Mouse (Mus musculus): ENCODE data around the gene Gm13279. TPM values are rescaled to one million over a fixed set of nuclear protein-coding genes. Genes with fewer than 3 reads are reported as not detected.
"Not testable (repeated sequence)": the region's sequence is repeated elsewhere in the genome, so short reads cannot be mapped to it uniquely, and the experiment has no call there.

The Gm13279 gene
- total and polyA plus RNA-seq, 3 experiments, result not detected

GRCm38 (mm10) chr4:88756581-88757513 lies 40.4 kb upstream of the Gm13279 start:
- DNase-seq (ENCODE audit: low read depth, low spot score), result peak; percentile 75
- H3K27me3 ChIP-seq (ENCODE audit: control insufficient read depth in 1 of 2, insufficient read depth in 2 of 2, low read length in 2 of 2); H3K9ac ChIP-seq (ENCODE audit: control insufficient read depth, low read depth, low read length, poor library complexity, severe bottlenecking); H3K9me3 ChIP-seq (replicated peaks; ENCODE audit: insufficient read depth, low read length); H3K4me3 ChIP-seq (ENCODE audit: control insufficient read depth in 1 of 2, insufficient read depth in 1 of 2, low read depth in 2 of 2, low read length in 2 of 2); H3K27ac ChIP-seq (ENCODE audit: control insufficient read depth, low read depth, low read length); H3K79me2 ChIP-seq (ENCODE audit: control insufficient read depth, insufficient read depth, low read length, poor library complexity); H3K36me3 ChIP-seq (ENCODE audit: control insufficient read depth in 1 of 2, insufficient read depth in 2 of 2, low read length in 2 of 2); H3K4me1 ChIP-seq (ENCODE audit: control insufficient read depth in 1 of 2, insufficient read depth in 2 of 2, low read length in 2 of 2): not testable (repeated sequence)
- TF ChIP-seq ZMIZ1 (IDR thresholded peaks at IDR 0.05; ENCODE audit: low read depth, low read length), result 0 out of 2 replicates have a peak, but pooled peaks have one; percentile 68

DNA sequence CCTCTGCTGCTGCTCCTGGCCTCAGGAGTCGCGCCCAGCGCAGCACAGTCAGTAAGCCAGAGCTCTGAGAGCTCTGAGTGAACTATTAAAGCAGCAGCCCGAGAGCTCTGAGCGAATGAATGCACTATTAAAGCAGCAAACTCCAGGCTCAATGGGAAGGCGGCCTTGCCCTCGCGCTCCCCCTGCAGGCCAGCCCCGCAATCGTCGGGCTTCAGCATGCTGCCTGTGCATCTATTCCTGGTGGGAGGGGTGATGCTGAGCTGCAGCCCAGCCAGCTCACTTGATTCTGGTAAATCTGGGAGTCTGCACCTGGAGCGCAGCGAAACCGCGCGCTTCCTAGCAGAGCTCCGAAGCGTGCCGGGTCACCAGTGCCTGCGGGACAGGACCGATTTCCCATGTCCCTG lies 39.6 kb upstream of the Gm13279 start:
- H3K9ac ChIP-seq (ENCODE audit: control insufficient read depth, low read depth, low read length, poor library complexity, severe bottlenecking); H3K27me3 ChIP-seq (ENCODE audit: control insufficient read depth in 1 of 2, insufficient read depth in 2 of 2, low read length in 2 of 2); DNase-seq (ENCODE audit: low read depth, low spot score); H3K4me3 ChIP-seq (ENCODE audit: control insufficient read depth in 1 of 2, insufficient read depth in 1 of 2, low read depth in 2 of 2, low read length in 2 of 2); H3K36me3 ChIP-seq (ENCODE audit: control insufficient read depth in 1 of 2, insufficient read depth in 2 of 2, low read length in 2 of 2); H3K27ac ChIP-seq (ENCODE audit: control insufficient read depth, low read depth, low read length); H3K79me2 ChIP-seq (ENCODE audit: control insufficient read depth, insufficient read depth, low read length, poor library complexity); H3K9me3 ChIP-seq (replicated peaks; ENCODE audit: insufficient read depth, low read length); H3K4me1 ChIP-seq (ENCODE audit: control insufficient read depth in 1 of 2, insufficient read depth in 2 of 2, low read length in 2 of 2): not testable (repeated sequence)

DNA sequence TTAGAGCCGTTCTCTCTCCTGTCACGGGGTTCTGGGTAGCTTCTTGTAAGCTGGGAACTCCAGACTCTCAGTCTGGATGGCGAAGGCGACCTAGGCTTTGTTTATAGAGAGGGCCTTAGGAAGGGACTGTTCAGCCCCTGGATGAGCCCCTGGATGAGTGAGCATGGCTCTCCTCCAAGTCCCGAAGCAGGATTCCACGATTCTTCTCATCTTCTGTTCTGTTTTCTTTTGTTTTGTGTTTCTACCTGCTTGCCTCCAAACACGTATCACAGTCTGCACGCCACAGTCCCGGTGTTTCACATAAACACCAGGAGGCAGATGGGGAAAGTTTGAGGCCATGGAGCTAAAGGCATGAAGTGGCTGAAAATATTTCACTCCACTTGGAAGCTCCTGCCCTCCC lies 38.4 kb upstream of the Gm13279 start:
- H3K9ac ChIP-seq (ENCODE audit: control insufficient read depth, low read depth, low read length, poor library complexity, severe bottlenecking); H3K9me3 ChIP-seq (replicated peaks; ENCODE audit: insufficient read depth, low read length); H3K27me3 ChIP-seq (ENCODE audit: control insufficient read depth in 1 of 2, insufficient read depth in 2 of 2, low read length in 2 of 2); H3K79me2 ChIP-seq (ENCODE audit: control insufficient read depth, insufficient read depth, low read length, poor library complexity); H3K27ac ChIP-seq (ENCODE audit: control insufficient read depth, low read depth, low read length); H3K4me3 ChIP-seq (ENCODE audit: control insufficient read depth in 1 of 2, insufficient read depth in 1 of 2, low read depth in 2 of 2, low read length in 2 of 2); DNase-seq (ENCODE audit: low read depth, low spot score); H3K36me3 ChIP-seq (ENCODE audit: control insufficient read depth in 1 of 2, insufficient read depth in 2 of 2, low read length in 2 of 2); H3K4me1 ChIP-seq (ENCODE audit: control insufficient read depth in 1 of 2, insufficient read depth in 2 of 2, low read length in 2 of 2): not testable (repeated sequence)

GRCm38 (mm10) chr4:88759610-88760268 lies 37.5 kb upstream of the Gm13279 start, which contains the start of gene Gm13283:
Gene Gm13283 (plus strand): TSS chr4:88760119.
- peak; percentile 82 for DNase-seq (ENCODE audit: low read depth, low spot score)
- not testable (repeated sequence) for H3K27me3 ChIP-seq (ENCODE audit: control insufficient read depth in 1 of 2, insufficient read depth in 2 of 2, low read length in 2 of 2); H3K4me1 ChIP-seq (ENCODE audit: control insufficient read depth in 1 of 2, insufficient read depth in 2 of 2, low read length in 2 of 2); H3K27ac ChIP-seq (ENCODE audit: control insufficient read depth, low read depth, low read length); H3K9me3 ChIP-seq (replicated peaks; ENCODE audit: insufficient read depth, low read length); H3K36me3 ChIP-seq (ENCODE audit: control insufficient read depth in 1 of 2, insufficient read depth in 2 of 2, low read length in 2 of 2); H3K79me2 ChIP-seq (ENCODE audit: control insufficient read depth, insufficient read depth, low read length, poor library complexity)
- Histone ChIP-seq H3K9ac (ENCODE audit: control insufficient read depth, low read depth, low read length, poor library complexity, severe bottlenecking) (peak within 1 kb of the TSS; percentile 25), H3K4me3 (ENCODE audit: control insufficient read depth in 1 of 2, insufficient read depth in 1 of 2, low read depth in 2 of 2, low read length in 2 of 2) (peak within 1 kb of the TSS in 1 of 2 experiments; percentile 6; a peak in 1 of 4 replicates)
- TF ChIP-seq ZMIZ1 (IDR thresholded peaks at IDR 0.05; ENCODE audit: low read depth, low read length) (0 out of 2 replicates have a peak, but pooled peaks have one; percentile 41), POLR2A (IDR thresholded peaks at IDR 0.05; ENCODE audit: control insufficient read depth in 1 of 2, insufficient read depth in 1 of 2, low read depth in 1 of 2, low read length in 2 of 2, poor library complexity in 1 of 2) (0 out of 4 replicates have a peak, but pooled peaks of 1 of the 2 experiments have one; percentile 28), ETS1 (IDR thresholded peaks at IDR 0.05; ENCODE audit: low read depth, low read length) (0 out of 2 replicates have a peak, but pooled peaks have one; percentile 15)

DNA sequence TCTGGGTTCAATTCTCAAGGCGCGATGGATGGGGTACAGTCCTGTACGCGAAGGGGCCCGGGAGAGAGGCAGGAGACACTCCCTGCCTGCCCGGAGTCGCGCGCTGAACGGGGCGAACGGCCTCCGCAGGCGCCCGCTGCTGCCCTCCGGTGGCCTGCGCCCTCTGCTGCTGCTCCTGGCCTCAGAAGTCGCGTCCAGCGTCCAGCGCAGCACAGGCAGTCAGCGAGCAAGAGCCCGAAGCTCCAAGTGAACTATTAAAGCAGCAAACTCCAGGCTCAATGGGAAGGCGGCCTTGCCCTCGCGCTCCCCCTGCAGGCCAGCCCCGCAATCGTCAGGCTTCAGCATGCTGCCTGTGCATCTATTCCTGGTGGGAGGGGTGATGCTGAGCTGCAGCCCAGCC lies 36.8 kb upstream of the Gm13279 start:
- H3K27ac ChIP-seq (ENCODE audit: control insufficient read depth, low read depth, low read length); DNase-seq (ENCODE audit: low read depth, low spot score); H3K9me3 ChIP-seq (replicated peaks; ENCODE audit: insufficient read depth, low read length); H3K4me3 ChIP-seq (ENCODE audit: control insufficient read depth in 1 of 2, insufficient read depth in 1 of 2, low read depth in 2 of 2, low read length in 2 of 2); H3K36me3 ChIP-seq (ENCODE audit: control insufficient read depth in 1 of 2, insufficient read depth in 2 of 2, low read length in 2 of 2); H3K79me2 ChIP-seq (ENCODE audit: control insufficient read depth, insufficient read depth, low read length, poor library complexity); H3K4me1 ChIP-seq (ENCODE audit: control insufficient read depth in 1 of 2, insufficient read depth in 2 of 2, low read length in 2 of 2); H3K27me3 ChIP-seq (ENCODE audit: control insufficient read depth in 1 of 2, insufficient read depth in 2 of 2, low read length in 2 of 2): not testable (repeated sequence)
- peak overlapping the region; percentile 25; the same call in 1 of the 2 replicates for H3K9ac ChIP-seq (ENCODE audit: control insufficient read depth, low read depth, low read length, poor library complexity, severe bottlenecking)

DNA sequence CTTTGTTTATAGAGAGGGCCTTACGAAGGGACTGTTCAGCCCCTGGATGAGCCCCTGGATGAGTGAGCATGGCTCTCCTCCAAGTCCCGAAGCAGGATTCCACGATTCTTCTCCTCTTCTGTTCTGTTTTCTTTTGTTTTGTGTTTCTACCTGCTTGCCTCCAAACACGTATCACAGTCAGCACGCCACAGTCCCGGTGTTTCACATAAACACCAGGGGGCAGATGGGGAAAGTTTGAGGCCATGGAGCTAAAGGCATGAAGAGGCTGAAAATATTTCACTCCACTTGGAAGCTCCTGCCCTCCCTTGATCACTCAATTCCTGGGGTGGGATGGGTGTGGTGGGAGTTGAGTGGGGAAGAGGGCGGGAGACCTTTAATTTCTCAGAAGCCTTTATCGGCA lies 35.4 kb upstream of the Gm13279 start:
- not testable (repeated sequence) for H3K27ac ChIP-seq (ENCODE audit: control insufficient read depth, low read depth, low read length); H3K4me3 ChIP-seq (ENCODE audit: control insufficient read depth in 1 of 2, insufficient read depth in 1 of 2, low read depth in 2 of 2, low read length in 2 of 2); H3K9ac ChIP-seq (ENCODE audit: control insufficient read depth, low read depth, low read length, poor library complexity, severe bottlenecking); H3K27me3 ChIP-seq (ENCODE audit: control insufficient read depth in 1 of 2, insufficient read depth in 2 of 2, low read length in 2 of 2); DNase-seq (ENCODE audit: low read depth, low spot score); H3K79me2 ChIP-seq (ENCODE audit: control insufficient read depth, insufficient read depth, low read length, poor library complexity); H3K4me1 ChIP-seq (ENCODE audit: control insufficient read depth in 1 of 2, insufficient read depth in 2 of 2, low read length in 2 of 2); H3K36me3 ChIP-seq (ENCODE audit: control insufficient read depth in 1 of 2, insufficient read depth in 2 of 2, low read length in 2 of 2); H3K9me3 ChIP-seq (replicated peaks; ENCODE audit: insufficient read depth, low read length)
